Mouse (Mus musculus) gastrocnemius, postnatal 25 days (tissue): ENCODE measurements around the gene Fam234b. TPM values are rescaled to one million over a fixed set of nuclear protein-coding genes. Genes with fewer than 3 reads are reported as not detected.

Source experiments
- DNase-seq: peaks from one replicate; pipeline ENCODE4 v3.0.0; 2022
- total RNA-seq, 2 experiments: library from RNA; stranded (reverse); gene quantifications; 1 replicate in 1 of 2; 2 replicates in 1 of 2; pipeline ENCODE4 v1.2.3; 2021

Fam234b gene
- total RNA-seq, 2 experiments from 2014 or later = 3.4 to 3.9 TPM

GRCm38 (mm10) chr6:135269626-135270025, 71.8 kb downstream of the Fam234b start:
- DNase-seq = no peak

DNA sequence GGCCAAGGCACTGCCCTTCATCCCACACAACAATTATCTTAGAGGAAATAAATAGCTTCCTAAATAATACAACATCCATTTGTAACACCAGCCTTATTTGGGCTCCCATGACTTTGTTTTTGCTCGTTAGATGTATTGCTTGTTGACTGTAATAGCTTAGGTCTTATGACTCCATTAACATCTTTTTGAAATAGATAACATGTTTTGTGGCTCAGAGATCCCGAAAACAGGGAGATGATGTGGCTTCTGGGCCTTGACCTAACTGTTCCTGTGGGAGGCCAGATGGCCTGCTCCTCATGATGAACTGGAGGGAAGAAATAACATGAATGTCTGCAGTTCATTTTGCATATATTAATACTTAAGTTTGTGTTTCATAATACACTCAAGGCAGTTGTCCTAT, 74.0 kb downstream of the Fam234b start:
- no peak for DNase-seq

- no peak for DNase-seq
Observed at GRCm38 (mm10) chr6:135273066-135273465, 75.3 kb downstream of the Fam234b start.

- DNase-seq = no peak
Observed at GRCm38 (mm10) chr6:135275231-135275630, 77.5 kb downstream of the Fam234b start.

GRCm38 (mm10) chr6:135276474-135277295, 78.9 kb downstream of the Fam234b start:
- DNase-seq = no peak

DNA sequence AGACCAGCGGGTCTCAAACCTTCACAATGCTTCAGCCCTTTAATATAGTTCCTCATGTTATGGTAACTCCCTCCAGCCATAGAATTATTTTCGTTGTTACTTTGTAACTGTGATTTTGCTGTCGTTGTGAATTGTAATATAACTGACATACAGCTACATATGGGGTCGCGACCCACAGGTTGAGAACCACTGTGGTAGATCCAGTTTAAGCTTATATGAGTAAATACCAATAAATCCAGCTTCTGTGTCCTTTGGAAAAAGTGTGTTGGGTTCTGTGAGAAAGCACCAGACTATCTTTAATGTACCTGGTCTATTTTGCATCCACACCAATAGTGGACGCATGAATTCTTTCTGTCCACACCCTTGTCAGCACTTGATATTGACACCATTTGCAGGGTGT, 80.5 kb downstream of the Fam234b start:
- DNase-seq = no peak

DNA sequence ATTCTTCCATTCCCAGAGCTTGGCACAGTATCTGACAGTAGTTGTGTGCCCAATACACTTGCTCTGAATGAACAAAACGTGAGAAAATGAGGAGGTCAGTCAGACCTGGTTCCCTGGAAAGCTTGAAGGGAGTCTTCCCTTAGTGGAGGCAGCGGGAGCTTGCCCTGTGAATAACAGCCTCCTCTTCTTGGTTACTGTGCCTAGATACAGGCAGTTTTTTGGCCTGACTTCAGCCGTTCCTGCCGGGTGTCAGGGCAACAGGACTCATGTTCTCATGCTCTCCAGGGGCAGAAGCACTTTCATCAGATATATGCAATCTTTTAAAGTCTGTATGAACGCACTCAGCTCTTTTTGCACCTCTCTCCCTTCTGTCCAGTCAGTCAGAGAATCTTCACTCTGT, 81.5 kb downstream of the Fam234b start:
- DNase-seq = no peak

DNA sequence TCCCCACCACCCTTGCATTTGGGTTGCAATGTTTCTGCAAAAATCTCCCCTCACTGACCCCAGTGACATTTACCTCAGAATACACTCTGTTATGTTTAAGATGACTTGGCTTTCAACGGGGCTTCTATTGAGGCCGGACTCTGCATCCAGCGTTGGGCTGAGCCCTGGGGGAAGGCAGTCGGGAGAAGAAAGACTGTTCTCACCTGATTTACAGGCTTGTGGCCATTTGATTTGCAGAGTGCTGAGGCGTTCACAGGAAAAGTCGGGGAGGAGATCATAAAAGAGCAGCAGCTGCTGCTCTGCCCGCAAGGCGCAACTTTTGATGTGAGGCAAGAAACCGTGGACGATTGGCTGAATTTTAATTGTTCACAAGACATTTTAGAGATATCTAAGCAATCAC, 82.1 kb downstream of the Fam234b start:
- no peak for DNase-seq

DNA sequence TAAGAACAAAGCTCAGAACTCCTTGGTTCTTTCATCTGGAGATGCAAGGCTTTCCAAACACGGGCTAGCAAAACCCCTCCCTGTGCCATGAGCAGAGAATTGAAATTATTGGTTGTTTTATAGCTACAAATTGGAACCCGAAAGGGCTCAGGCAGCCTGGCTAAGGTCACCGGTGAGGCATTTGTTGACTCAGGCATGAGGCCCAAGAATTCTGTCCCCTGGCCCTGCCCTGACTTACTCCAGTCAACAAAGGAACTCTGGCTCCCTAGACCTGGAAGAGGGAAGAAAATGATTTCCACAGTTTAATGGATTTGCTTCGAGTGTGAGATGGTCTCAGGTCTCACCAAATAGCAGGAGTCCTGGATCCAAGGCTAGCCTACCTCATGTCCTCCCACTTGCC, 94.6 kb downstream of the Fam234b start:
- no peak for DNase-seq

- no peak for DNase-seq
Observed at GRCm38 (mm10) chr6:135294150-135294549, 96.4 kb downstream of the Fam234b start.

Other genes with a start within 250 kb of the Fam234b start
- gene Apold1, start 216.3 kb upstream of the Fam234b start, total RNA-seq = 1 to 10 TPM; 1.4 to 1.9 TPM
- 10 to 100 TPM; 26.1 to 26.4 TPM for gene Ddx47, start 186.4 kb upstream of the Fam234b start, total RNA-seq
- gene Gprc5a, start 132.3 kb upstream of the Fam234b start, total RNA-seq = under 1 TPM; 0.38 to 0.75 TPM
- gene Gprc5d, start 79.7 kb upstream of the Fam234b start, total RNA-seq = not detected
- 10 to 100 TPM in 1 of 2 experiments, 1 to 10 TPM in 1; 4.8 to 10.2 TPM for gene Hebp1, start within 50 bp of the Fam234b start, total RNA-seq
- gene Gsg1, start 56.4 kb downstream of the Fam234b start, total RNA-seq = not detected
- not detected for gene Pbp2, start 112.4 kb downstream of the Fam234b start, total RNA-seq
- 10 to 100 TPM; 47.3 to 59.7 TPM for gene Emp1, start 164.6 kb downstream of the Fam234b start, total RNA-seq